Mouse (Mus musculus) kidney, adult 2 months (tissue): ENCODE data around the gene Cacna1c. TPM values are rescaled to one million over a fixed set of nuclear protein-coding genes. Genes with fewer than 3 reads are reported as not detected.

Experiments used
- DNase-seq: peaks from one replicate; pipeline ENCODE4 v3.0.0; 2021
- H3K27ac ChIP-seq: fragments of 200-500 bp; 2 replicates; pipeline ENCODE4 v1.5.1; 2012; ENCODE audit warnings: low read depth, low read length, control low read depth, inconsistent platforms; ENCODE audit not compliant: insufficient read depth
- H3K27me3 ChIP-seq: fragments of 200-500 bp; replicated peaks from 2 replicates; pipeline ENCODE4 v1.6.1; 2012; ENCODE audit warnings: mild to moderate bottlenecking, moderate library complexity, low read length, inconsistent platforms; ENCODE audit not compliant: control insufficient read depth, insufficient read depth
- H3K36me3 ChIP-seq: fragments of 200-500 bp; 2 replicates; pipeline ENCODE4 v1.6.1; 2012; ENCODE audit warnings: mild to moderate bottlenecking, moderate library complexity, low read length, inconsistent platforms; ENCODE audit not compliant: control insufficient read depth, insufficient read depth
- H3K4me1 ChIP-seq: fragments of 200-500 bp; 2 replicates; pipeline ENCODE4 v1.6.1; 2011; ENCODE audit warnings: low read length; ENCODE audit not compliant: control insufficient read depth, insufficient read depth
- H3K4me3 ChIP-seq: fragments of 200-500 bp; 2 replicates; pipeline ENCODE4 v1.5.1; 2011; ENCODE audit warnings: mild to moderate bottlenecking, low read depth, low read length, control low read depth; ENCODE audit not compliant: insufficient read depth
- CTCF ChIP-seq: fragments of 200-500 bp; conservative IDR thresholded peaks from 2 replicates; pipeline ENCODE4 v1.5.1; 2011; ENCODE audit warnings: low read depth, mild to moderate bottlenecking, control low read depth, low read length, moderate library complexity, mixed read lengths; ENCODE audit not compliant: insufficient read depth, insufficient read length
- POLR2A ChIP-seq: fragments of 200-500 bp; IDR thresholded peaks from one replicate; pipeline ENCODE4 v1.6.1; 2011; ENCODE audit warnings: low read depth, low read length, control low read depth
- WGBS: fragments of 180-500 bp; shearing (Covaris S2); methylation state at CpG from one replicate; pipeline ENCODE4 v1.1.7; 2018; 5-methylcytosine and 5-hydroxymethylcytosine counted together
- polyA plus RNA-seq: library from polyadenylated mRNA; depleted of rRNA; stranded (reverse); fragments of >200 nt; gene quantifications from 2 replicates; pipeline ENCODE4 v1.2.3, GENCODE M21; 2012

The Cacna1c gene
- polyA plus RNA-seq, 1 experiment, result 0.99 TPM

- Histone ChIP-seq H3K4me1 (no peaks in the 10 kb centered on the region), H3K27ac (no peak overlapping the region), H3K27me3 (no peaks in the 10 kb centered on the region), H3K36me3 (no peaks in the 10 kb centered on the region), H3K4me3 (no peak overlapping the region)
- WGBS, result 73% methylated on average over 6 of the region's 6 CpGs
- DNase-seq, result peak; percentile 69
- no peak for TF ChIP-seq CTCF
- TF ChIP-seq POLR2A, result no peak
Measured at GRCm38 (mm10) chr6:118992391-118992790, 203.8 kb downstream of the Cacna1c start.

GRCm38 (mm10) chr6:118989999-118990776 is 206.0 kb downstream of the Cacna1c start:
- WGBS, result 64% methylated on average over 9 of the region's 9 CpGs
- no peak overlapping the region for H3K4me3 ChIP-seq
- TF ChIP-seq POLR2A (no peak), CTCF (no peak)
- H3K27ac ChIP-seq, result no peak overlapping the region
- no peaks in the 10 kb centered on the region for H3K4me1 ChIP-seq
- H3K27me3 ChIP-seq, result no peaks in the 10 kb centered on the region
- no peaks in the 10 kb centered on the region for H3K36me3 ChIP-seq
- DNase-seq, result peak; percentile 26

- Histone ChIP-seq H3K27ac (no peak overlapping the region), H3K27me3 (no peaks in the 10 kb centered on the region), H3K4me3 (no peak overlapping the region), H3K4me1 (no peaks in the 10 kb centered on the region), H3K36me3 (no peaks in the 10 kb centered on the region)
- no peak for TF ChIP-seq POLR2A
- no peak for TF ChIP-seq CTCF
- DNase-seq, result no peak
- 69% methylated on average over 11 of the region's 11 CpGs for WGBS
Measured at GRCm38 (mm10) chr6:118984181-118984901, 211.9 kb downstream of the Cacna1c start.

- TF ChIP-seq CTCF (no peak), POLR2A (no peak)
- 90% methylated on average over 8 of the region's 8 CpGs for WGBS
- Histone ChIP-seq H3K27me3 (no peaks in the 10 kb centered on the region), H3K4me1 (no peaks in the 10 kb centered on the region), H3K36me3 (no peaks in the 10 kb centered on the region), H3K4me3 (no peak overlapping the region), H3K27ac (no peak overlapping the region)
- DNase-seq, result no peak
Measured at GRCm38 (mm10) chr6:118983471-118984040, 212.7 kb downstream of the Cacna1c start.

- WGBS, result 56% methylated on average over 12 of the region's 12 CpGs
- no peak for DNase-seq
- H3K27ac ChIP-seq, result no peak overlapping the region
- no peak for TF ChIP-seq POLR2A
- TF ChIP-seq CTCF, result no peak
- no peaks in the 10 kb centered on the region for H3K27me3 ChIP-seq
- no peaks in the 10 kb centered on the region for H3K4me1 ChIP-seq
- no peaks in the 10 kb centered on the region for H3K36me3 ChIP-seq
- H3K4me3 ChIP-seq, result no peak overlapping the region
Measured at GRCm38 (mm10) chr6:118980265-118980664, 216.0 kb downstream of the Cacna1c start.

GRCm38 (mm10) chr6:118977443-118978271 is 218.6 kb downstream of the Cacna1c start:
- Histone ChIP-seq H3K27ac (no peak overlapping the region), H3K4me1 (no peaks in the 10 kb centered on the region), H3K36me3 (no peaks in the 10 kb centered on the region), H3K27me3 (no peaks in the 10 kb centered on the region), H3K4me3 (no peak overlapping the region)
- 36% methylated on average over 10 of the region's 10 CpGs for WGBS
- no peak for DNase-seq
- TF ChIP-seq CTCF, result no peak
- TF ChIP-seq POLR2A, result no peak
